Mouse (Mus musculus): ENCODE results near the gene Hipk2.

DNA sequence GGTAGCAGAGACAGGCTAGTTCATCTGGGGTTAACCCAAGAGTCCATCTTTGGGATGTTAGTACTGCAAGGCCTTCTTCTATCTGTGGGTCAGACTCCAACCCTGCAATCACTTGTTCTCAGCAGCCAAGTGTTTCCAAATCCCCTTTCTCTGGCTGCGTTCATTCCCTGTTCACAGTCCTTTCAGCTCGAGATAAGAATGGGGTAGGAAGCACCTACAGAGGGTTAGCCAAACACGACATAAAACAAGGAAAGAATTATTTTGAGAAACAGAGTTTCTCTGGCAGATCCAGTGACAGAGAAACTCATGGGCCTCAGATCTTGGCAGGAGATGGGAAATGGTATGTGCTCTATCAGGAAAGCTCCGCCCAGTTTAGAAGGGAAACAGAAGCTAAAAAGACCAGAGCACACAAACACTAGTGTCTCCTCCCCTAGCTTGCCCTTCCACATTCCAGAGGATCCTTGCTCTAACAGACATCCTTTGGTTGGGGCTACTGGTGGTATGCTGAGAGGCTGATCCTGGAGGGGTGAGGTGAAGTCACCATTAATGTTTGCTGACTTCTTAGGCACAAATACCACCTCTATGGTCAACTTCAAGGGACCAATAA, 104.8 kb downstream of the Hipk2 start:
- TF ChIP-seq CTCF (IDR thresholded peaks at IDR 0.05; ENCODE audit: extremely low read depth, insufficient read depth, insufficient read length, insufficient replicate concordance): no peak
- TF ChIP-seq POLR2A (IDR thresholded peaks at IDR 0.05; ENCODE audit: low read depth, low read length): no peak
